Mouse (Mus musculus) bone marrow macrophage, adult 2 months (primary cell): ENCODE results near the gene Tubg2. TPM values are rescaled to one million over a fixed set of nuclear protein-coding genes. Genes with fewer than 3 reads are reported as not detected.
"Not testable (repeated sequence)": the region's sequence is repeated elsewhere in the genome, so short reads cannot be mapped to it uniquely, and the experiment has no call there.

Experiments
- H3K27ac ChIP-seq: 2 replicates; pipeline ENCODE4 v1.5.1; 2012; ENCODE audit warnings: low read depth, low read length; ENCODE audit not compliant: insufficient read depth
- H3K4me1 ChIP-seq: 2 replicates; pipeline ENCODE4 v1.6.1; 2012; ENCODE audit warnings: low read length; ENCODE audit not compliant: control insufficient read depth, insufficient read depth
- H3K4me3 ChIP-seq: 2 replicates; pipeline ENCODE4 v1.5.1; 2012; ENCODE audit warnings: mild to moderate bottlenecking, low read length, moderate library complexity; ENCODE audit not compliant: insufficient read depth
- CTCF ChIP-seq: IDR thresholded peaks from 2 replicates; pipeline ENCODE4 v1.5.1; 2012; ENCODE audit warnings: low read depth, mild to moderate bottlenecking, low read length, moderate library complexity
- POLR2A ChIP-seq: IDR thresholded peaks from 2 replicates; pipeline ENCODE4 v1.6.1; 2012; ENCODE audit warnings: mild to moderate bottlenecking, low read depth, low read length, borderline replicate concordance
- polyA plus RNA-seq: library from polyadenylated mRNA; stranded (reverse); fragments of >200 nt; gene quantifications from 2 replicates; pipeline ENCODE4 v1.2.4, GENCODE M21; 2012; ENCODE audit not compliant: missing spikeins, insufficient read depth, insufficient read length

Tubg2 gene
- polyA plus RNA-seq, 1 experiment, result not detected

DNA sequence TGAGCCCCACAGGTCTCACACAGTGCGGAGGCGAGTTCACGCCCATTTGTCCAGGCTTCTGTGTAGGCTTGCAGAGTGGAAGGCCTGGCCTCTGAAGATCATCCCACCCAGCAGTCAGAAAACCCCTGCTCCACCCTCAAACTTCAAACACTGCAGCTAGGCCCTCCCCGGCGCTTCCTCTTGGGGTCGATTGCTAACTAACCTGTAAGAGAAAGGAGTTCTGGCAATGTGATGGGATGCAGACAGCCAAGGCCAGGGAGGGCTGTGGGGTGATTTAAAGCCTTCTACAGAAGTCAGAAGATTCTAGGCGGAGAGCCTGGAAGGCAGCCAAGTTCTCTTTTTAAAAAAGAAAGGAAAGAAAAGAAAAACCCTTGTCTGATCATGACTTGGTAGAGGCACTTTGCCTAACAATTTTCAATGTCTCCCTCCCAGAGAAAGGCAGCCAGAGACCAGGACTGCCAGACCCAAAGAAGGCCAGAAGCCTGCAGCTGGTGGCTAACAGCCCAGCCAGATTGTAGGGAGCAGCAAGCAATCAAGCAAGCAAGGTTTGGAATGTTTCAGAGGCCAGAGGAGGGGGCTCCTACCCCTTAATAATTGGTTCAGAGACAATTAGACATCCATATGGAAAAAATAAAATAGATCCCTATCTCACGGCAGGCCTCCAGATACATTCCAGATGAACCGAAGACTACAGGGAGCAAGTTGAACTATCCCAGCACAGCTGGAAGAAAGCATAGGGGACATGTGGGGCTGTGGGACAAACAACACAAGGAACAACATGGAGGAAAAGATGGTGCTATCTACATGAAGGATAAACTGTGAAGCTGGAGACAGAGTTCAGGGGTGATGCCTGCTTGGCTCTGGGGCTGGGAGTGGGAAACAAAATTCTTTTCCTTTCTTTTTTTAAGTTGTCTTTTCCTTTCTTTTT is 6.3 kb upstream of the Tubg2 start:
- H3K4me1 ChIP-seq, result peaks cover 9% of the 10 kb centered on the region
- no peak overlapping the region for H3K27ac ChIP-seq
- TF ChIP-seq POLR2A, result no peak
- no peak for TF ChIP-seq CTCF
- H3K4me3 ChIP-seq, result no peak overlapping the region

DNA sequence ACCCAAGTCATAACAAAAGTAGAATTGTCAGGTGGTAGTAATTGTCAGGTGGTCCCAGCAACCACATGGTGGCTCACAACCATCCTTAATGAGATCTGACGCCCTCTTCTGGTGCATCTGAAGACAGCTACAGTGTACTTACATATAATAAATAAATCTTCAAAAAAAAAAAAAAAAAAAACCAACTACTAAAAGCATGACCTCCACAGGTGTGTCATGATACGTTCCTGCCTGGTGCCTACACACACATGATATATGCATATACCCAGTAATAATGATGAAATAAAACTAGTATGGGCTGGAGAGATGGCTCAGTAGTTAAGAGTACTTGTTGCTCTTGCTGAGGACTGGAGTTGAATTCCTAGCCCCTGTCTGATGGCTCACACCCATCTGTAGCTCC is 4.6 kb upstream of the Tubg2 start:
- TF ChIP-seq POLR2A, result no peak
- TF ChIP-seq CTCF, result no peak
- Histone ChIP-seq H3K27ac (no peak overlapping the region), H3K4me1 (peaks cover 9% of the 10 kb centered on the region), H3K4me3 (no peak overlapping the region)

DNA sequence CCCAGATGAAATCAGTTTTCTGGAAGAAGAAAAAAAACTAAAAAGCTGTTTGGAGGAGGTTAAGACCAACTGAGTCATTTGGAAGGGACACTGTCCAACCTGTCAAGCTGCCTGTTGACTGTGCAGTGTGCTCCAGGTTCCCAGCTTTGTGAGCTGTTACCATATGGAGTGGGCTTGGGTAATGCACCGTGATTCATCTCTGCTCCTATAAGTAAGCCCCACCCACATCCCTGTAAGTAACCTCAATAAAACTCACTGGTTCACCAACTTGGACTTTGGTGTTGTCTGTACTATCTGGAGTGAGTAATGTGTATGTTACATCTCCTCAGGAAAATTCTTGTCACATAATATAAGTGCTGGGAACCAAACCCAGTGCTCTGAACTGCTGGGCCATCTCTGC is 2.9 kb upstream of the Tubg2 start:
- Histone ChIP-seq H3K4me1 (peaks cover 9% of the 10 kb centered on the region), H3K4me3 (no peak overlapping the region), H3K27ac (no peak overlapping the region)
- TF ChIP-seq CTCF (no peak), POLR2A (no peak)

DNA sequence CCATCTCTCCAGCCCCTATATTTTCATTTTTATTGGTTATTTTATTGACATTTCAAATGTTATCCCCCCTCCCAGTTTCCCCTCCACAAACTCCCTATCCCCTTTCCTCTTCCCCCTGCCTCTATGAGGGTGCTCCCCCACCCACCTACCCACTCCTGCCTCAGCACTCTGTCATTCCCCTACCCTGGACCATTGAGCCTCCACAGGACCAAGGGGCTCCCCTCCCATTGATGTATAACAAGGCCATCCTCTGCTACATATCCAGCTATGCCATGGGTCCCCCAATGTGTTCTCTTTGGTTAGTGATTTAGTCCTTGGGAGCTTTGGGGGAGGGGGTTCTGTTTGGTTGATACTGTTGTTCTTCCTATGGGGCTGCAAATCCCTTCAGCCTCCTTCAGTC is 1.1 kb upstream of the Tubg2 start:
- H3K27ac ChIP-seq, result no peak overlapping the region
- H3K4me1 ChIP-seq, result peaks cover 2% of the 10 kb centered on the region; the same call in 1 of the 2 replicates
- TF ChIP-seq POLR2A (no peak), CTCF (no peak)
- no peak overlapping the region for H3K4me3 ChIP-seq

DNA sequence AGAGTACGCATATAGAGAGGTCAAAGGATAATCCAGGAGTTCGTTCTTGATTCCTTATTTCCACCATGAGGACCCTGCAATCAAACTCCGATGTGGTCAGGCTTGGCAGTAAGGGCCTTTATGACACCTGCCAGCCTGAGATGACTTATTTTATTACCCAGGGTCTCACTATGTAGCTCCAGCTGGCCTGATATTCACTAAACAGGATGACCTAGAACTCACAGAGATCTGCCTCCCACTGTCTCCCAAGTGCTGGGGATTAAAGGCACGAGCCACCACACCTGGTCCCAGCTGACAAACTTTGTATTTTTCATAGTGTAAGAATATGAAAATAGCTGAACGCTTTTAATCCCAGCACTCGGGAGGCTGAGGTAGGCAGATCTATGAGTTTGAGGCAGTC is 556 bp upstream of the Tubg2 start:
- H3K27ac ChIP-seq, result no peak overlapping the region
- no peak overlapping the region for H3K4me3 ChIP-seq
- no peak for TF ChIP-seq CTCF
- TF ChIP-seq POLR2A, result no peak
- H3K4me1 ChIP-seq, result no peaks in the 10 kb centered on the region

DNA sequence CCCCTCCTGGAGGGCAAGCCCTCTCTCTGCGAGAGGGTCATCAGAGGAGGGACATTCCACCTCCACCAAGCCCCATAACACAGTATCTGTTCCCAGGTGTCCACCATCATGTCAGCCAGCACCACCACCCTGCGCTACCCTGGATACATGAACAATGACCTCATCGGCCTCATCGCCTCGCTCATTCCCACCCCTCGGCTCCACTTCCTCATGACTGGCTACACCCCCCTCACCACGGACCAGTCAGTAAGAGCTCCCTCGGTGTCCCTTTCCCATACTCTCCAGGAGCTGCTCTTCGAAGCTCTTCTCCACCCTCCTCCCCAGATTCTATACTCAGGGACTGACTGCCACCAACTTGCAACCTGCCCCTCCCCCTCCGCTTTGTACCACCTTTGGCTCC is 4.4 kb downstream of the Tubg2 start:
- H3K4me3 ChIP-seq, H3K4me1 ChIP-seq, H3K27ac ChIP-seq: not testable (repeated sequence)

DNA sequence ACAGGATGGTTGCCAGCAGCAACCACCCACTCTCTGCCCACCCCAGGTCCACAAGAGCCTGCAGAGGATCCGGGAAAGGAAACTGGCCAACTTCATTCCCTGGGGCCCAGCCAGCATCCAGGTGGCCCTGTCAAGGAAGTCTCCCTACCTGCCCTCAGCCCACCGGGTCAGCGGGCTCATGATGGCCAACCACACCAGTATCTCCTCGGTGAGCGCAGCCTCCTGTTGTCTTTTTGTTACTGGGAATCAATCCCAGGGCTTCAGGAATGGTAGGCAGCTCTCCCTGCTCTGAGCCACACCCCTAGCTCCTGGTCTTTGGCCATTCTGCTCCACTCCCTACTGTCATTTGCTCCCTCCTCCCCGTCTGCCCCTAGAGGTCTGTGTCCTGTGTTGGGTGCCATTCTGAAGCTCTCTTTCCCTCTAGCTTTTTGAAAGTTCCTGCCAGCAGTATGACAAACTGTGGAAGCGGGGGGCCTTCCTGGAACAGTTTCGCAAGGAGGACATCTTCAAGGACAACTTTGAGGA is 5.3 kb downstream of the Tubg2 start:
- H3K27ac ChIP-seq, result not testable (repeated sequence)

DNA sequence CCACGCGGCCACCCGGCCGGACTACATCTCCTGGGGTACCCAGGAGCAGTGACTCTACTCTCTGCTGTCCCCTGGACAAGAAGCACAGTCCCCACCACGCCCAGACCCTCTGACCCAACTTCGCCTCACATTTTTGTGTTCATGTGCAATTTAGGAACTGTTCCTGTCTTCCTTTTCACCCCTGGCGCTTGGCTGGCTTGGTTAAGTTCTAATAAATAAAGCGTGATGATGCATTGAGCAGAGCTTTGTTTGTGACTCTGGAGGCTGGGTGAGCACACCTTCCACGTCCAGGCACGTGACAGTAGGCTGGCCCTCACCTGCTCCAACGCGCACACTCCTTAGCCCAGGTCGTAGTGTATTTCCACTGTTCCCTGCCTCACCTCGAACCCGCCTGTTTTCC is 5.8 kb downstream of the Tubg2 start:
- no peak for TF ChIP-seq CTCF
- no peak for TF ChIP-seq POLR2A
- Histone ChIP-seq H3K4me3 (no peak overlapping the region), H3K4me1 (peaks cover 3% of the 10 kb centered on the region; the same call in 1 of the 2 replicates), H3K27ac (no peak overlapping the region)

More for the DNA sequence above, 5.3 kb downstream of the Tubg2 start:
- not testable (repeated sequence) for H3K4me1 ChIP-seq, H3K4me3 ChIP-seq

DNA sequence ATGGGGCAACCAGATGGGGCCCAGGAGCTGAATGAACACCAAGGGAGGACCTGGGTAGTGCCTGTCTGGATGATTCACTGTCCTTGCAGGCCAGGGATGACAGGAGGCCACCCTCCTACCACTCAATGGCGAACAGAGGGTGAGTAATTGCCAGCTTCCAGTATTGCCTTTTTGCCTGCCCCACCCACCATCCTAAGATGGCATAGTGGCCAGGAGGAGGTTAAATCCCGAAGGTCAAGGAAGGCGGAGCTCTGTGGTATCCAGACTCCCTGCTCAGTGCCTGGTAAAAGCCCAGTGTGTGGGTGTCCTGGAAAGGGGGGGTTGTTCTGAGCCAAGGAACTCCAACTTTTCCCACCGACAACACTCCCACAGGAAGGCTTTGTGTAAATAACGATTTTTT is 6.6 kb downstream of the Tubg2 start:
- H3K27ac ChIP-seq, result no peak overlapping the region
- TF ChIP-seq POLR2A (no peak), CTCF (no peak)
- peaks cover 3% of the 10 kb centered on the region; the same call in 1 of the 2 replicates for H3K4me1 ChIP-seq
- no peak overlapping the region for H3K4me3 ChIP-seq

DNA sequence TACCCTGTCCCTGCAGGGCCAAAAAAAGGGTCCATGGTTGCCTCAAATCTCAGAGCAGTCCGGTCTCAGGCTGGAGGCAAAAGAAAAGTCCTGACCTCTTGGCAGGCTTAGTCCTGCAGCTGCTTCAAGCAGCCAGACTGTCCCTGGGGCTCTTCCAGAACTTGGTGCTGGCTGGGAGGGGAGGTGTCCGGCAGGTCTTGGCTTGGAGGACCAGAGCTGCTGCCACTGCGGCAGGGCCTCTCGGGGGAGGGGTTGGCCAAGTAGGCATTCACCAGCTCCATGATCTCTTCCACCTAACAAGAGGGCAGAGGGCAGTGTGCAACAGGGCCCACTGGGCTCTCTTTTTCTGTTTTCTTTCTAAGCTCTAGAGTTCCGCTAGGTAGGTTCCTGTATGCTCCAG is 7.1 kb downstream of the Tubg2 start:
- TF ChIP-seq POLR2A (no peak), CTCF (no peak)
- H3K4me3 ChIP-seq, result no peak overlapping the region
- H3K4me1 ChIP-seq, result peaks cover 5% of the 10 kb centered on the region; the same call in 1 of the 2 replicates
- H3K27ac ChIP-seq, result no peak overlapping the region
